Mouse (Mus musculus) liver, embryonic 16.5 days (tissue): ENCODE measurements around the gene St7. TPM values are rescaled to one million over a fixed set of nuclear protein-coding genes. Genes with fewer than 3 reads are reported as not detected.

Source experiments
- ATAC-seq: fragments of 200-750 bp; cut with Nextera tagmentation; 2 replicates; pipeline ENCODE4 v1.8.0; 2017; ENCODE audit warnings: low read depth, mild to moderate bottlenecking, moderate number of reproducible peaks, moderate library complexity
- H3K27ac ChIP-seq: fragments of 300-500 bp; sonication (generic); 2 replicates; pipeline ENCODE4 v1.5.1; 2014; ENCODE audit warnings: mild to moderate bottlenecking, low read length
- H3K27me3 ChIP-seq: fragments of 300-500 bp; sonication (generic); 2 replicates; pipeline ENCODE4 v1.6.1; 2014; ENCODE audit warnings: low read depth, low read length, mixed read lengths; ENCODE audit not compliant: control insufficient read depth, insufficient read depth
- H3K36me3 ChIP-seq: fragments of 300-500 bp; sonication (generic); 2 replicates; pipeline ENCODE4 v1.6.1; 2014; ENCODE audit warnings: mild to moderate bottlenecking; ENCODE audit not compliant: control insufficient read depth, insufficient read depth
- H3K4me1 ChIP-seq: fragments of 300-500 bp; sonication (generic); 2 replicates; pipeline ENCODE4 v1.6.1; 2014; ENCODE audit warnings: low read depth, low read length, mixed read lengths; ENCODE audit not compliant: control insufficient read depth
- H3K4me2 ChIP-seq: fragments of 300-500 bp; sonication (generic); 2 replicates; pipeline ENCODE4 v1.6.1; 2014; ENCODE audit warnings: low read depth, low read length, mixed read lengths
- H3K4me3 ChIP-seq: fragments of 300-500 bp; sonication (generic); 2 replicates; pipeline ENCODE4 v1.5.1; 2014; ENCODE audit warnings: low read depth, mild to moderate bottlenecking, low read length
- H3K9ac ChIP-seq: fragments of 300-500 bp; sonication (generic); 2 replicates; pipeline ENCODE4 v1.6.1; 2014; ENCODE audit warnings: low read depth, low read length
- H3K9me3 ChIP-seq: fragments of 300-500 bp; sonication (generic); replicated peaks from 2 replicates; pipeline ENCODE4 v1.6.1; 2016; ENCODE audit warnings: low read length; ENCODE audit not compliant: control insufficient read depth
- WGBS: fragments of 180-500 bp; shearing (Covaris S2); extraction: QIAGEN DNeasy Blood & Tissue Kit; methylation state at CpG from one replicate; pipeline ENCODE4 v1.1.7; 2014; ENCODE audit not compliant: insufficient replicate concordance; 5-methylcytosine and 5-hydroxymethylcytosine counted together
- polyA plus RNA-seq: library from polyadenylated mRNA; unstranded; fragments of >200 nt; fragmentation: Nextera tagmentation; extraction: Ambion mirVana; gene quantifications from 2 replicates; pipeline ENCODE4 v1.2.1, GENCODE M21; 2015

Gene St7
- polyA plus RNA-seq, 1 experiment from 2014 or later = 9.3 TPM

GRCm38 (mm10) chr6:17895562-17895961 lies 202.8 kb downstream of the St7 start:
- WGBS = 76% methylated on average over 3 of the region's 3 CpGs
- H3K9me3 ChIP-seq = no peaks in the 10 kb centered on the region
- H3K4me1 ChIP-seq = no peaks in the 10 kb centered on the region
- H3K27ac ChIP-seq = no peak overlapping the region
- no peak overlapping the region for H3K4me2 ChIP-seq
- no peak for ATAC-seq
- H3K27me3 ChIP-seq = no peaks in the 10 kb centered on the region
- H3K4me3 ChIP-seq = no peak overlapping the region
- H3K36me3 ChIP-seq = no peaks in the 10 kb centered on the region
- no peak overlapping the region for H3K9ac ChIP-seq

- Histone ChIP-seq H3K4me2 (no peak overlapping the region), H3K9ac (no peak overlapping the region), H3K27ac (no peak overlapping the region), H3K4me3 (no peak overlapping the region), H3K36me3 (no peaks in the 10 kb centered on the region), H3K27me3 (no peaks in the 10 kb centered on the region), H3K9me3 (no peaks in the 10 kb centered on the region), H3K4me1 (no peaks in the 10 kb centered on the region)
- WGBS = 70% methylated on average over 1 of the region's 1 CpGs
- no peak for ATAC-seq
Observed at GRCm38 (mm10) chr6:17898539-17898938, 205.8 kb downstream of the St7 start.

GRCm38 (mm10) chr6:17903355-17903754 lies 210.6 kb downstream of the St7 start:
- WGBS = 69% methylated on average over 3 of the region's 3 CpGs
- Histone ChIP-seq H3K9ac (no peak overlapping the region), H3K4me1 (no peaks in the 10 kb centered on the region), H3K27me3 (no peaks in the 10 kb centered on the region), H3K9me3 (no peaks in the 10 kb centered on the region), H3K36me3 (no peaks in the 10 kb centered on the region), H3K27ac (no peak overlapping the region), H3K4me2 (no peak overlapping the region), H3K4me3 (no peak overlapping the region)
- ATAC-seq = no peak

- Histone ChIP-seq H3K27ac (no peak overlapping the region), H3K4me1 (no peaks in the 10 kb centered on the region), H3K9me3 (no peaks in the 10 kb centered on the region), H3K27me3 (no peaks in the 10 kb centered on the region), H3K36me3 (no peaks in the 10 kb centered on the region), H3K4me2 (no peak overlapping the region), H3K9ac (no peak overlapping the region), H3K4me3 (no peak overlapping the region)
- WGBS = 68% methylated on average over 3 of the region's 3 CpGs
- no peak for ATAC-seq
Observed at GRCm38 (mm10) chr6:17905776-17906175, 213.0 kb downstream of the St7 start.

GRCm38 (mm10) chr6:17906289-17906688 lies 213.6 kb downstream of the St7 start:
- Histone ChIP-seq H3K4me1 (no peaks in the 10 kb centered on the region), H3K4me3 (no peak overlapping the region), H3K9me3 (no peaks in the 10 kb centered on the region), H3K9ac (no peak overlapping the region), H3K4me2 (no peak overlapping the region), H3K36me3 (no peaks in the 10 kb centered on the region), H3K27ac (no peak overlapping the region), H3K27me3 (no peaks in the 10 kb centered on the region)
- WGBS = 62% methylated on average over 6 of the region's 6 CpGs
- ATAC-seq = no peak

GRCm38 (mm10) chr6:17912312-17912711 lies 219.6 kb downstream of the St7 start:
- Histone ChIP-seq H3K4me3 (no peak overlapping the region), H3K27me3 (no peaks in the 10 kb centered on the region), H3K9me3 (no peaks in the 10 kb centered on the region), H3K36me3 (no peaks in the 10 kb centered on the region), H3K27ac (no peak overlapping the region), H3K4me2 (no peak overlapping the region), H3K9ac (no peak overlapping the region), H3K4me1 (no peaks in the 10 kb centered on the region)
- WGBS = 75% methylated on average over 6 of the region's 6 CpGs
- no peak for ATAC-seq

- no peak overlapping the region for H3K4me2 ChIP-seq
- no peaks in the 10 kb centered on the region for H3K9me3 ChIP-seq
- no peak overlapping the region for H3K27ac ChIP-seq
- WGBS = 77% methylated on average over 2 of the region's 2 CpGs
- H3K4me1 ChIP-seq = no peaks in the 10 kb centered on the region
- H3K27me3 ChIP-seq = no peaks in the 10 kb centered on the region
- ATAC-seq = no peak
- H3K36me3 ChIP-seq = no peaks in the 10 kb centered on the region
- H3K9ac ChIP-seq = no peak overlapping the region
- no peak overlapping the region for H3K4me3 ChIP-seq
Observed at GRCm38 (mm10) chr6:17912825-17913224, 220.1 kb downstream of the St7 start.

- Histone ChIP-seq H3K9ac (no peak overlapping the region), H3K27me3 (no peaks in the 10 kb centered on the region), H3K4me2 (no peak overlapping the region), H3K27ac (no peak overlapping the region), H3K9me3 (no peaks in the 10 kb centered on the region), H3K36me3 (no peaks in the 10 kb centered on the region), H3K4me3 (no peak overlapping the region), H3K4me1 (no peaks in the 10 kb centered on the region)
- WGBS = 60% methylated on average over 1 of the region's 1 CpGs
- ATAC-seq = no peak
Observed at GRCm38 (mm10) chr6:17913315-17913714, 220.6 kb downstream of the St7 start.

GRCm38 (mm10) chr6:17914300-17914699 lies 221.6 kb downstream of the St7 start:
- WGBS = 68% methylated on average over 3 of the region's 3 CpGs
- H3K27ac ChIP-seq = no peak overlapping the region
- H3K4me1 ChIP-seq = no peaks in the 10 kb centered on the region
- no peak overlapping the region for H3K4me2 ChIP-seq
- H3K9me3 ChIP-seq = no peaks in the 10 kb centered on the region
- no peaks in the 10 kb centered on the region for H3K36me3 ChIP-seq
- H3K4me3 ChIP-seq = no peak overlapping the region
- H3K27me3 ChIP-seq = no peaks in the 10 kb centered on the region
- no peak for ATAC-seq
- H3K9ac ChIP-seq = no peak overlapping the region

GRCm38 (mm10) chr6:17917233-17917632 lies 224.5 kb downstream of the St7 start:
- Histone ChIP-seq H3K27ac (no peak overlapping the region), H3K36me3 (no peaks in the 10 kb centered on the region), H3K4me3 (no peak overlapping the region), H3K4me2 (no peak overlapping the region), H3K4me1 (no peaks in the 10 kb centered on the region), H3K27me3 (no peaks in the 10 kb centered on the region), H3K9ac (no peak overlapping the region), H3K9me3 (no peaks in the 10 kb centered on the region)
- WGBS = 79% methylated on average over 4 of the region's 4 CpGs
- ATAC-seq = no peak
